Mouse (Mus musculus): ENCODE measurements around the gene Usp24.

GRCm38 (mm10) chr4:106463174-106463801 lies 147.3 kb downstream of the Usp24 start:
- TF ChIP-seq CTCF (IDR thresholded peaks at IDR 0.05; ENCODE audit: control insufficient read depth, insufficient read depth, insufficient read length) (no peak), CEBPB (IDR thresholded peaks at IDR 0.05; ENCODE audit: low read depth) (no peak), USF1 (IDR thresholded peaks at IDR 0.05; ENCODE audit: low read depth) (no peak), MAX (IDR thresholded peaks at IDR 0.05) (no peak), MYOD1 (IDR thresholded peaks at IDR 0.05; ENCODE audit: control insufficient read depth, insufficient read length, low read depth) (no peak)

Data from C2C12 (cell line).